Mouse (Mus musculus) olfactory bulb, adult 2 months (tissue): ENCODE data around the gene Wnk2. TPM values are rescaled to one million over a fixed set of nuclear protein-coding genes. Genes with fewer than 3 reads are reported as not detected.

Experiments used
- H3K27ac ChIP-seq: fragments of 200-500 bp; 2 replicates; pipeline ENCODE4 v1.5.1; 2012; ENCODE audit warnings: low read depth, low read length; ENCODE audit not compliant: insufficient read depth
- H3K4me1 ChIP-seq: fragments of 200-500 bp; 2 replicates; pipeline ENCODE4 v1.6.1; 2012; ENCODE audit warnings: low read length; ENCODE audit not compliant: control insufficient read depth, insufficient read depth
- H3K4me3 ChIP-seq: fragments of 200-500 bp; 2 replicates; pipeline ENCODE4 v1.5.1; 2012; ENCODE audit warnings: mild to moderate bottlenecking, low read depth, low read length, moderate library complexity; ENCODE audit not compliant: insufficient read depth
- CTCF ChIP-seq: fragments of 200-500 bp; IDR thresholded peaks from 2 replicates; pipeline ENCODE4 v1.5.1; 2012; ENCODE audit warnings: low read depth, mild to moderate bottlenecking, low read length, moderate library complexity; ENCODE audit not compliant: insufficient read depth
- POLR2A ChIP-seq: fragments of 200-500 bp; IDR thresholded peaks from 2 replicates; pipeline ENCODE4 v1.6.1; 2012; ENCODE audit warnings: mild to moderate bottlenecking, low read depth, low read length, moderate library complexity; ENCODE audit not compliant: insufficient read depth
- WGBS: fragments of 180-500 bp; shearing (Covaris S2); methylation state at CpG from one replicate; pipeline ENCODE4 v1.1.7; 2018; 5-methylcytosine and 5-hydroxymethylcytosine counted together
- polyA plus RNA-seq: library from polyadenylated mRNA; stranded (reverse); fragments of >200 nt; gene quantifications from 2 replicates; pipeline ENCODE4 v1.2.4, GENCODE M21; 2012; ENCODE audit warnings: low replicate concordance; ENCODE audit not compliant: missing spikeins, insufficient read depth, insufficient read length

The Wnk2 gene
- polyA plus RNA-seq, 1 experiment, result not detected

- WGBS, result 67% methylated on average over 5 of the region's 5 CpGs
- Histone ChIP-seq H3K4me1 (peaks cover 17% of the 10 kb centered on the region), H3K27ac (no peak overlapping the region), H3K4me3 (no peak overlapping the region)
- TF ChIP-seq POLR2A (no peak), CTCF (no peak)
These were observed 134.5 kb downstream of the Wnk2 start for GRCm38 (mm10) chr13:49013206-49013794.

GRCm38 (mm10) chr13:49001691-49002090, 146.1 kb downstream of the Wnk2 start:
- WGBS, result 36% methylated on average over 3 of the region's 3 CpGs

GRCm38 (mm10) chr13:48998591-48998990, 149.2 kb downstream of the Wnk2 start:
- WGBS, result 21% methylated on average over 6 of the region's 6 CpGs

More at GRCm38 (mm10) chr13:49001691-49002090, 146.1 kb downstream of the Wnk2 start:
- Histone ChIP-seq H3K4me1 (no peaks in the 10 kb centered on the region), H3K4me3 (no peak overlapping the region), H3K27ac (no peak overlapping the region)
- TF ChIP-seq CTCF (no peak), POLR2A (no peak)

GRCm38 (mm10) chr13:48996731-48997130, 151.1 kb downstream of the Wnk2 start:
- no peak overlapping the region for H3K4me3 ChIP-seq
- no peak overlapping the region for H3K27ac ChIP-seq
- no peaks in the 10 kb centered on the region for H3K4me1 ChIP-seq
- TF ChIP-seq CTCF (no peak), POLR2A (no peak)
- WGBS, result 69% methylated on average over 4 of the region's 4 CpGs

More at GRCm38 (mm10) chr13:48998591-48998990, 149.2 kb downstream of the Wnk2 start:
- no peak overlapping the region for H3K4me3 ChIP-seq
- TF ChIP-seq CTCF (peak; percentile 44; the same call in 1 of the 2 replicates), POLR2A (no peak)
- H3K27ac ChIP-seq, result no peak overlapping the region
- H3K4me1 ChIP-seq, result no peaks in the 10 kb centered on the region

- no peak overlapping the region for H3K4me3 ChIP-seq
- H3K27ac ChIP-seq, result no peak overlapping the region
- no peak for TF ChIP-seq CTCF
- TF ChIP-seq POLR2A, result no peak
- 22% methylated on average over 3 of the region's 3 CpGs for WGBS
- no peaks in the 10 kb centered on the region for H3K4me1 ChIP-seq
These were observed 152.9 kb downstream of the Wnk2 start for GRCm38 (mm10) chr13:48994903-48995302.

GRCm38 (mm10) chr13:48992914-48993313, 154.9 kb downstream of the Wnk2 start:
- Histone ChIP-seq H3K27ac (no peak overlapping the region), H3K4me3 (no peak overlapping the region), H3K4me1 (no peaks in the 10 kb centered on the region)
- TF ChIP-seq POLR2A, result no peak

- no peak overlapping the region for H3K4me3 ChIP-seq
- H3K27ac ChIP-seq, result no peak overlapping the region
- no peaks in the 10 kb centered on the region for H3K4me1 ChIP-seq
- WGBS, result 90% methylated on average over 2 of the region's 2 CpGs
- TF ChIP-seq CTCF (no peak), POLR2A (no peak)
These were observed 157.7 kb downstream of the Wnk2 start for GRCm38 (mm10) chr13:48990138-48990537.

Other genes starting within 250 kb of the Wnk2 start
- gene Fam120a, start 180.0 kb downstream of the Wnk2 start, polyA plus RNA-seq, result 79.3 TPM in 1 of 2 replicates, not detected in the other
- not detected in 2 replicates for gene Ninj1, start 39.5 kb upstream of the Wnk2 start, polyA plus RNA-seq
- gene Card19, start 68.0 kb upstream of the Wnk2 start, polyA plus RNA-seq, result not detected in 2 replicates
- not detected in 2 replicates for gene Susd3, start 100.7 kb upstream of the Wnk2 start, polyA plus RNA-seq
- gene Fgd3, start 172.3 kb upstream of the Wnk2 start, polyA plus RNA-seq, result not detected in 2 replicates
- 48.0 TPM in 1 of 2 replicates, not detected in the other for gene Bicd2, start 193.6 kb upstream of the Wnk2 start, polyA plus RNA-seq